Mouse (Mus musculus) hindbrain, embryonic 15.5 days (tissue): ENCODE results near the gene Sbno1. TPM values are rescaled to one million over a fixed set of nuclear protein-coding genes. Genes with fewer than 3 reads are reported as not detected.
"Not testable (repeated sequence)": the region's sequence is repeated elsewhere in the genome, so short reads cannot be mapped to it uniquely, and the experiment has no call there.

Experiments used
- ATAC-seq: fragments of 200-750 bp; cut with Nextera tagmentation; 2 replicates; pipeline ENCODE4 v1.8.0; 2017; ENCODE audit warnings: low read depth, moderate number of reproducible peaks, moderate TSS enrichment; ENCODE audit not compliant: low FRiP score
- H3K27ac ChIP-seq: fragments of 300-500 bp; sonication (generic); replicated peaks from 2 replicates; pipeline ENCODE4 v1.5.1; 2015; ENCODE audit warnings: mild to moderate bottlenecking, inconsistent platforms
- H3K27me3 ChIP-seq: fragments of 300-500 bp; sonication (generic); 2 replicates; pipeline ENCODE4 v1.6.1; 2015; ENCODE audit warnings: control low read depth, inconsistent platforms
- H3K36me3 ChIP-seq: fragments of 300-500 bp; sonication (generic); 2 replicates; pipeline ENCODE4 v1.6.1; 2015; ENCODE audit warnings: control low read depth, inconsistent platforms
- H3K4me1 ChIP-seq: fragments of 300-500 bp; sonication (generic); replicated peaks from 2 replicates; pipeline ENCODE4 v1.6.1; 2015; ENCODE audit warnings: control low read depth, inconsistent platforms
- H3K4me2 ChIP-seq: fragments of 300-500 bp; sonication (generic); 2 replicates; pipeline ENCODE4 v1.6.1; 2015; ENCODE audit warnings: moderate library complexity, mild to moderate bottlenecking, inconsistent platforms
- H3K4me3 ChIP-seq: fragments of 300-500 bp; sonication (generic); 2 replicates; pipeline ENCODE4 v1.5.1; 2015; ENCODE audit warnings: mild to moderate bottlenecking, inconsistent platforms
- H3K9ac ChIP-seq: fragments of 300-500 bp; sonication (generic); 2 replicates; pipeline ENCODE4 v1.6.1; 2015; ENCODE audit warnings: inconsistent platforms
- H3K9me3 ChIP-seq: fragments of 300-500 bp; sonication (generic); 2 replicates; pipeline ENCODE4 v1.6.1; 2016; ENCODE audit warnings: control low read depth, inconsistent platforms
- WGBS: fragments of 180-500 bp; shearing (Covaris S2); methylation state at CpG from one replicate; pipeline ENCODE4 v1.1.7; 2015; 5-methylcytosine and 5-hydroxymethylcytosine counted together
- polyA plus RNA-seq: library from polyadenylated mRNA; unstranded; fragments of >200 nt; fragmentation: Nextera tagmentation; extraction: Ambion mirVana; gene quantifications from 2 replicates; pipeline ENCODE4 v1.2.1, GENCODE M21; 2015

Gene Sbno1
- polyA plus RNA-seq, 1 experiment from 2014 or later: 84.9 TPM

GRCm38 (mm10) chr5:124412163-124412562, 13.6 kb downstream of the Sbno1 start:
- no peak overlapping the region for H3K4me2 ChIP-seq
- no peaks in the 10 kb centered on the region for H3K27me3 ChIP-seq
- H3K4me1 ChIP-seq: no peaks in the 10 kb centered on the region
- no peak overlapping the region for H3K9ac ChIP-seq
- H3K9me3 ChIP-seq: no peaks in the 10 kb centered on the region
- H3K36me3 ChIP-seq: peaks cover 54% of the 10 kb centered on the region
- 93% methylated on average over 5 of the region's 5 CpGs for WGBS
- H3K4me3 ChIP-seq: no peak overlapping the region
- no peak overlapping the region for H3K27ac ChIP-seq
- no peak for ATAC-seq

DNA sequence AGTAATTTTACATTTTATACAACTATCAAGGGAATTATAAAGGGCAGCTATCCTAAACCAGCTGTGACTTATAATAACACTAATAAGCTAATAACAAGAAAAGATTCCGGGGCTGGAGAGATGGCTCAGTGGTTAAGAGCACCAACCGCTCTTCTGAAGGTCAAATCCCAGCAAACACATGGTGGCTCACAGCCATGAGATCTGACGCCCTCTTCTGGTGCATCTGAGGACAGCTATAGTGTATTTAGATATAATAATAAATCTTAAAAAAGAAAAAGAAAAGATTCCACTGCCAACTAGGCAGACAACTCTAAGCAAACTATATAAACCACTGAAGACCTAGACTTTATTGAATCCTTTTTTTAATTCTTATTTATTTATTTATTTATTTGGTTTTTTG, 15.0 kb downstream of the Sbno1 start:
- H3K4me2 ChIP-seq: no peak overlapping the region
- no peak for ATAC-seq
- H3K9me3 ChIP-seq: no peaks in the 10 kb centered on the region
- H3K27ac ChIP-seq: no peak overlapping the region
- H3K4me1 ChIP-seq: no peaks in the 10 kb centered on the region
- no peak overlapping the region for H3K9ac ChIP-seq
- 83% methylated on average over 3 of the region's 3 CpGs for WGBS
- H3K4me3 ChIP-seq: no peak overlapping the region
- H3K27me3 ChIP-seq: no peaks in the 10 kb centered on the region
- peaks cover 65% of the 10 kb centered on the region for H3K36me3 ChIP-seq

GRCm38 (mm10) chr5:124393726-124394125, 32.1 kb downstream of the Sbno1 start:
- no peak overlapping the region for H3K4me3 ChIP-seq
- no peaks in the 10 kb centered on the region for H3K9me3 ChIP-seq
- H3K27ac ChIP-seq: no peak overlapping the region
- H3K4me1 ChIP-seq: no peaks in the 10 kb centered on the region
- no peak for ATAC-seq
- H3K36me3 ChIP-seq: peaks cover 76% of the 10 kb centered on the region
- 95% methylated on average over 7 of the region's 7 CpGs for WGBS
- no peak overlapping the region for H3K4me2 ChIP-seq
- H3K9ac ChIP-seq: no peak overlapping the region
- H3K27me3 ChIP-seq: no peaks in the 10 kb centered on the region

DNA sequence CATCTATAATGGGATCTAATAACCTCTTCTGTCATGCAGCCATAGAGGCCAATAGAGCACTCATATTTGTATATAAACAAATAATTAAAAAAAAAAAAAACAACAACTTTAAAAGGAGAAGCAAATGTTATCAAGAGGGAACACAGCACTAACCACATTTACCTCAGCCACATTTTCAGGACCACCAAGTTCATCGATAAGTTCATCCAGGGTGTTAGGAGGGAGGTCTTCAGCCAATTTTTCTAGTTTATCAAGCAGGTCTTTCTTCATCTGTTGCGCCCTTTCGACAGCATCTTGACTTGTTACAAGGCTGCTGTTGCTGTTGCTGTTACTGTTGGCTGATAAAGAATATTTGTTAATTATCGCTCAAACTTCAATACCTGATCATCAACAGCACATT, 33.4 kb downstream of the Sbno1 start:
- Histone ChIP-seq H3K27me3 (no peaks in the 10 kb centered on the region), H3K4me1 (no peaks in the 10 kb centered on the region), H3K27ac (no peak overlapping the region), H3K9me3 (no peaks in the 10 kb centered on the region), H3K4me3 (no peak overlapping the region), H3K9ac (no peak overlapping the region), H3K4me2 (no peak overlapping the region), H3K36me3 (peaks cover 78% of the 10 kb centered on the region)
- 97% methylated on average over 4 of the region's 4 CpGs for WGBS
- no peak for ATAC-seq

GRCm38 (mm10) chr5:124387932-124388331, 37.9 kb downstream of the Sbno1 start:
- H3K27ac ChIP-seq: no peak overlapping the region
- WGBS: 80% methylated on average over 5 of the region's 5 CpGs
- H3K4me2 ChIP-seq: no peak overlapping the region
- no peaks in the 10 kb centered on the region for H3K27me3 ChIP-seq
- H3K4me1 ChIP-seq: no peaks in the 10 kb centered on the region
- H3K4me3 ChIP-seq: no peak overlapping the region
- no peaks in the 10 kb centered on the region for H3K9me3 ChIP-seq
- no peak overlapping the region for H3K9ac ChIP-seq
- no peak for ATAC-seq
- H3K36me3 ChIP-seq: peaks cover 87% of the 10 kb centered on the region

GRCm38 (mm10) chr5:124380121-124380520, 45.7 kb downstream of the Sbno1 start:
- Histone ChIP-seq H3K36me3 (peaks cover 86% of the 10 kb centered on the region), H3K27ac (no peak overlapping the region), H3K27me3 (no peaks in the 10 kb centered on the region), H3K4me2 (no peak overlapping the region), H3K4me3 (no peak overlapping the region), H3K9me3 (no peaks in the 10 kb centered on the region), H3K4me1 (no peaks in the 10 kb centered on the region), H3K9ac (no peak overlapping the region)
- WGBS: 97% methylated on average over 1 of the region's 1 CpGs
- no peak for ATAC-seq

- H3K4me3 ChIP-seq: no peak overlapping the region
- H3K27ac ChIP-seq: no peak overlapping the region
- peaks cover 85% of the 10 kb centered on the region for H3K36me3 ChIP-seq
- no peak for ATAC-seq
- H3K27me3 ChIP-seq: no peaks in the 10 kb centered on the region
- WGBS: 95% methylated on average over 4 of the region's 4 CpGs
- no peak overlapping the region for H3K4me2 ChIP-seq
- H3K9ac ChIP-seq: no peak overlapping the region
- H3K9me3 ChIP-seq: no peaks in the 10 kb centered on the region
- H3K4me1 ChIP-seq: no peaks in the 10 kb centered on the region
These were observed 48.7 kb downstream of the Sbno1 start for GRCm38 (mm10) chr5:124377149-124377548.

DNA sequence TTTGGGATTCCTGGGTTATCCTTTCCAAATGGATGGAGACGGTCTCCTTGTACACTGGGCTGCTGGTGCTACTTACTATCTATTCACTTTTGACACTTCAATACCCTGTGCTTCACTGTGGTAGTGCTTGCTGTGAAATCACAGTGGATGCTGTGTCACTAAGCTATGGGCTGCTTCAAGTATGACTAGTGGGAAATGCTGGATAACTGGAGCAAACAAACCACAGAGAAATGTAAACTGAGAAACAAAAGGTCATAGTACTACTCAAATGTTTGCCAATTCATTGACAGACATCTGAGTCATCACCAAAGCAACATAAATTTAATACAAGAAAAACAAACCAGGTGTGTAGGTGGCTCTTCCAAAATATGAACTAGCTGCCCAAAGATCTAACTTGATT, 49.4 kb downstream of the Sbno1 start:
- Histone ChIP-seq H3K9ac (no peak overlapping the region), H3K27ac (no peak overlapping the region), H3K4me3 (no peak overlapping the region), H3K36me3 (peaks cover 84% of the 10 kb centered on the region), H3K27me3 (no peaks in the 10 kb centered on the region), H3K4me1 (no peaks in the 10 kb centered on the region), H3K9me3 (no peaks in the 10 kb centered on the region), H3K4me2 (no peak overlapping the region)
- ATAC-seq: no peak
- WGBS: 100% methylated on average over 1 of the region's 1 CpGs

DNA sequence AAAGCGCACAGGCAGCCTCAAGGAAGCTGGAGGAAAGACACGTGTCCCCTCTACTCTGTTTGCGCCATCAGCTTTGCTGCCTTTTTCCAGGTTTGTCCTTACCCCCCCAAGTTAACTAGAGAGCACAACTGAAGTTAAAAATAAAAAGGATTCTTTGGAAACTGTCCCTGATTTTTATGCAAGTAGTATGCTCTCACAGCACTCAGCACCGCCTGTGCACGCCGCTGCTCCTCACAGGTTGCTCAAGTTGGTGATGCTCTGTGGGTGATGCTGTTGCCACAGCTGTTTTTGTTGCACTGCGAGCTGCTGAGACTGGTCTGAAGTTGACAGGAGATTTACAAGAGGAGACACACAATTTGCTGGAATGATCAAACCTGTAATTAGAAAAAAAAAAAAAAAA, 51.5 kb downstream of the Sbno1 start:
- Histone ChIP-seq H3K4me1 (no peaks in the 10 kb centered on the region), H3K4me2 (no peak overlapping the region), H3K27me3 (no peaks in the 10 kb centered on the region), H3K9ac (no peak overlapping the region), H3K4me3 (no peak overlapping the region), H3K9me3 (no peaks in the 10 kb centered on the region), H3K27ac (no peak overlapping the region), H3K36me3 (peaks cover 82% of the 10 kb centered on the region)
- WGBS: 97% methylated on average over 7 of the region's 7 CpGs
- no peak for ATAC-seq

DNA sequence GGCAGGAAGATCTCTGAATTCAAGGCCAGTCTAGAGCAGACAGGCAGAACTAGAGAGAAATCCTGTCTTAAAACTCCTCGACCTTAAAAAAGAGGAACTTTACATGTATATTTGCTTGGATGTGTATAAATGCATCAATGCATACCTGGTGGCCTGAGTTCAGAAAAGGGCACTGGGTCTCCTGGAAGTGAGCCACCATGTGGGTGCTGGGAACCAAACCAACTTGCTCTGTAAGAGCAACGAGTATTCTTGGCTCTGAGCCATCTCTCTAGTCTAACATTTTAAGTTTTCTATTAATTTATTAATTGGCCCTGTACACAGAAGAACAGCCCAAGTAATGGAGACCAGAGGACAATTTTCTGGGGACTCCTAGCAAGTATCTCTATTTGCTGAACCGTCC, 59.1 kb downstream of the Sbno1 start:
- Histone ChIP-seq H3K4me2 (no peak overlapping the region), H3K4me1 (no peaks in the 10 kb centered on the region), H3K36me3 (peaks cover 35% of the 10 kb centered on the region), H3K9ac (no peak overlapping the region), H3K9me3 (no peaks in the 10 kb centered on the region), H3K27ac (no peak overlapping the region), H3K27me3 (no peaks in the 10 kb centered on the region), H3K4me3 (no peak overlapping the region)
- ATAC-seq: no peak
- 84% methylated on average over 3 of the region's 3 CpGs for WGBS

- H3K36me3 ChIP-seq: peaks cover 25% of the 10 kb centered on the region
- no peak overlapping the region for H3K4me2 ChIP-seq
- no peaks in the 10 kb centered on the region for H3K9me3 ChIP-seq
- 94% methylated on average over 2 of the region's 2 CpGs for WGBS
- no peak overlapping the region for H3K4me3 ChIP-seq
- no peaks in the 10 kb centered on the region for H3K27me3 ChIP-seq
- no peak overlapping the region for H3K9ac ChIP-seq
- H3K27ac ChIP-seq: no peak overlapping the region
- no peaks in the 10 kb centered on the region for H3K4me1 ChIP-seq
- no peak for ATAC-seq
These were observed 60.0 kb downstream of the Sbno1 start for GRCm38 (mm10) chr5:124365754-124366153.

DNA sequence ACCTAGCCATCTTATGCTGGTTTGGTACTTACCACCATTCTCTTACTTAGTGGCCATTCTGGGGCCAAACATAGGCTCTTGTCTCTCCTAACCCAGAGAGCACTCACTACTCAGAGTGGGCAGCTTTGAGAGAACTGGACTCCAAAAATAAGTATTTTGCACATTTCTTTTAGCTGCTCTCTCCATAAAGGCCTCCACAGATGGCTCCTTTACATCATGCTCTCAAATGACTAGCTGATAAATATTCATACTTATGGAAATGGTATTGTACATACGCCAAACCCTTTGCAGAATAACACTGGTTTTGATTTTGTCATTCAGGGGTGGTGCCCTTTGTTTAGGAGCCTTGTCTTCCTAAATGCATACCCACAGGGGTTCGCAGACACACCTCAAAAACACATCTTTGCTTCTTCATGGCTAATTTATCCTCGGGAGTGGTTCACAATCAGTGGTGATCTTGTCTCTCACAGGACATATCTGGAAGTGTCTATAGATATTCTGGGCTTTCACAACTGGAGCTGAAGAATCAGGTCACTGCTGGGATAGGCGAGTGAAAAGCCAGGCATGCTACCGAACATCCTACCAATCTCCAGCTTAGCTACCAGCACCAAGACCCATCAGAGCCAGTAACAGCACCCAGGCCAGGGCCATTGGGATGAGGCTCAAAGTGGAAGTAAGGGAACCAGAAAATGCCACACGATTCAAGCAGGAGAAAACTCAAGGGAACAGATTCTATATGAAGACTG, 61.5 kb downstream of the Sbno1 start:
- Histone ChIP-seq H3K9ac (no peak overlapping the region), H3K9me3 (no peaks in the 10 kb centered on the region), H3K36me3 (peaks cover 13% of the 10 kb centered on the region), H3K4me3 (no peak overlapping the region), H3K27me3 (no peaks in the 10 kb centered on the region), H3K4me2 (no peak overlapping the region), H3K27ac (no peak overlapping the region), H3K4me1 (no peaks in the 10 kb centered on the region)
- no peak for ATAC-seq
- WGBS: 77% methylated on average over 6 of the region's 6 CpGs

GRCm38 (mm10) chr5:124362982-124363381, 62.8 kb downstream of the Sbno1 start, which contains the start of gene Cdk2ap1:
Gene Cdk2ap1, minus strand, starts transcription at chr5:124363082.
- H3K4me1 ChIP-seq, H3K9ac ChIP-seq, ATAC-seq, H3K4me3 ChIP-seq, H3K9me3 ChIP-seq, H3K4me2 ChIP-seq, H3K27me3 ChIP-seq, H3K27ac ChIP-seq, H3K36me3 ChIP-seq: not testable (repeated sequence)
- WGBS: 93% methylated on average over 5 of the region's 5 CpGs
